Mouse (Mus musculus) erythroblast, embryonic 14.5 days (primary cell): Measurements from ENCODE around the gene Tulp2.

Source experiments
- GATA1 ChIP-seq: IDR thresholded peaks from 2 replicates; pipeline ENCODE4 v1.6.1; 2012; ENCODE audit warnings: low read length, inconsistent platforms, mixed read lengths
- TAL1 ChIP-seq: IDR thresholded peaks from 3 replicates; pipeline ENCODE4 v1.6.1; 2012; ENCODE audit warnings: low read length, inconsistent platforms, mixed read lengths

DNA sequence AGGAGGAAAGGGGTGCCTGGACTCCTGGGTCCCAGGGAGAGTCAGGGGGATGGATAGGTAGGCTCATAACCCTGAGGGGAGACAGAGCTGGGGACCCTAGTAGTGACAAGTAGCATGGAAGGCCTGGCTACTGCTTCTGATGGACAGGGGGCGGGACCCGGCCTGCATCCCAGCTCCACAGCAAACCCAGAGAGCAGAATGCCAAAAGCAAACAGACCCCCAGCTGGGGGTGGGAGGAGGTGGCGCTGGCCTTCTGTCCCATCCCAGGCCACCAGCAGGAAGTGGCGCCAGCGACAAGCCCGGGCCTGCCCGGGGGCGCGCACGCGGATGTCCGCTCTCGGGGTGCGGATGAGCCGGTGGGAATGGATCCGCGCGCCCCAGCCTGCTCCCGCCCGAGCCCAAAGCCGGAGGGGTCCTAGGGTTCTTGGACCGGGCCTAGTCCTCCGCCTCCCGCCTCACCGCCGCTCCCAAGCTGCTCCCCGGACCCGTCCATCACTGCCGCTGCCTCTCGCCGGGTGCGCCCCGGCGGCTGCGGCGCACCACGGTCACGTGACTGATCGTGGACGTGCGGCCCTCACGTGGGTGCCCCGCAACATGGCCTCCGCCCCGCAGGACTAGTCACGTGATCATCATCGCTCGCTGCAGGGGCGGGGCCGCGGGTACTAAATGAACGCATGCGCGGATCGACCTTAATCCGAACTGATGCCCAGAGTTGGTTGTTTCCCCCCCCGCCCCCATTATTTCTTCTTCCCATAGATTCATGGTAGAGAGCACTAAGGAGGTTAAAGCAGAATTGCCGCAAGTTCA lies 15.2 kb upstream of the Tulp2 start, which contains the start of gene Bax:
- TF ChIP-seq GATA1 (no peak), TAL1 (no peak)
